Mouse (Mus musculus) lung, postnatal 0 days (tissue): ENCODE measurements at regions not wholly inside any gene's neighbourhood (a gene's known extent, or its start where the extent isn't known, plus 50 kb on each side); places are given as distances from the start of the nearest gene placed in this dataset.

Experiments used
- CTCF ChIP-seq: IDR thresholded peaks from 2 replicates; pipeline ENCODE4 v1.5.1; 2016; ENCODE audit warnings: antibody characterized with exemption, mild to moderate bottlenecking
- EP300 ChIP-seq: IDR thresholded peaks from 2 replicates; pipeline ENCODE4 v1.6.1; 2016; ENCODE audit warnings: antibody characterized with exemption, mild to moderate bottlenecking, control low read depth

DNA sequence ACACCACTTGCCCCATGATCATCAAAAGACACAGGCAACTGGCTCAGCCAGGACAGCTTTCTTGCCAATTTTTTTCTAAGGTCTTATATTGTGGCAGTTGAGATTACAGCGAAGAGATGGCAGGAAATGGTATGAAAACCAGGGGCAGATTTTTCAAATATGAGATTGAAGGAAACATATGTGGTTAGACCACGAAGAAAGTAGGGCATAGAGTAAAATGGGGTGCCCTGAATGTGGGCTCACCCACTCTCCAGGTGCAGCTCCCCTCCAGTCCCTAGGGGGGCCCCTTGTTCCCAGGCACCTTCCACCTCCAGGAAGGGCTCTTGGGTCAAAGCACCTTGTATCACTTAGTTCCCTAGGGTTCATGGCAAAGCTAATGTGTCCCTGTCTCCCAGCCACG, 193.1 kb downstream of the Maf start:
- TF ChIP-seq CTCF (no peak), EP300 (no peak)
